Mouse (Mus musculus): ENCODE measurements around the gene Gm11172. TPM values are rescaled to one million over a fixed set of nuclear protein-coding genes. Genes with fewer than 3 reads are reported as not detected.
A peak's percentile ranks its signal among the peaks of the same experiment; 100 is the strongest.
"Not testable (repeated sequence)": the region's sequence is repeated elsewhere in the genome, so short reads cannot be mapped to it uniquely, and the experiment has no call there.

Gm11172 gene
- total RNA-seq, 2 experiments from 2014 or later: not detected

GRCm38 (mm10) chr16:10834542-10834910, 21.8 kb downstream of the Gm11172 start:
- no peak for DNase-seq

- peak; percentile 91 for DNase-seq
These were observed 22.3 kb downstream of the Gm11172 start, which contains the start of gene Rmi2 for GRCm38 (mm10) chr16:10834911-10835587. TSS of gene Rmi2 (plus strand) at chr16:10835059.

GRCm38 (mm10) chr16:10836388-10836787, 23.7 kb downstream of the Gm11172 start:
- DNase-seq: no peak

GRCm38 (mm10) chr16:10837250-10837649, 24.5 kb downstream of the Gm11172 start:
- no peak for DNase-seq

GRCm38 (mm10) chr16:10837903-10838302, 25.2 kb downstream of the Gm11172 start:
- DNase-seq: no peak

- DNase-seq: no peak
These were observed 26.0 kb downstream of the Gm11172 start for GRCm38 (mm10) chr16:10838487-10839245.

GRCm38 (mm10) chr16:10840018-10840417, 27.3 kb downstream of the Gm11172 start:
- DNase-seq: no peak

GRCm38 (mm10) chr16:10842282-10842855, 29.7 kb downstream of the Gm11172 start:
- peak; percentile 47 for DNase-seq

GRCm38 (mm10) chr16:10843486-10844318, 31.0 kb downstream of the Gm11172 start:
- peak; percentile 70 for DNase-seq

- no peak for DNase-seq
These were observed 31.6 kb downstream of the Gm11172 start for GRCm38 (mm10) chr16:10844319-10844670.

- no peak for DNase-seq
These were observed 33.2 kb downstream of the Gm11172 start for GRCm38 (mm10) chr16:10845952-10846351.

- peak; percentile 85 for DNase-seq
These were observed 33.8 kb downstream of the Gm11172 start for GRCm38 (mm10) chr16:10846503-10846902.

- DNase-seq: peak; percentile 86
These were observed 37.5 kb downstream of the Gm11172 start for GRCm38 (mm10) chr16:10849965-10850861.

GRCm38 (mm10) chr16:10850905-10851304, 38.2 kb downstream of the Gm11172 start:
- DNase-seq: no peak

GRCm38 (mm10) chr16:10852216-10852615, 39.5 kb downstream of the Gm11172 start:
- not testable (repeated sequence) for DNase-seq

- DNase-seq: no peak
These were observed 47.1 kb downstream of the Gm11172 start for GRCm38 (mm10) chr16:10859726-10860245.

- peak; percentile 67 for DNase-seq
These were observed 48.7 kb downstream of the Gm11172 start for GRCm38 (mm10) chr16:10861408-10861807.

Data from adrenal gland, postnatal 10 days (tissue).